Mouse (Mus musculus) neural tube, embryonic 13.5 days (tissue): ENCODE data around the gene Bcl2l10. TPM values are rescaled to one million over a fixed set of nuclear protein-coding genes. Genes with fewer than 3 reads are reported as not detected.
"Not testable (repeated sequence)": the region's sequence is repeated elsewhere in the genome, so short reads cannot be mapped to it uniquely, and the experiment has no call there.

Experiments
- ATAC-seq: fragments of 200-750 bp; cut with Nextera tagmentation; 2 replicates; pipeline ENCODE4 v1.8.0; 2017; ENCODE audit warnings: low read depth, mild to moderate bottlenecking, moderate TSS enrichment, moderate library complexity
- H3K27ac ChIP-seq: fragments of 300-500 bp; sonication (generic); replicated peaks from 2 replicates; pipeline ENCODE4 v1.5.1; 2015; ENCODE audit warnings: moderate library complexity, mild to moderate bottlenecking, inconsistent platforms
- H3K27me3 ChIP-seq: fragments of 300-500 bp; sonication (generic); 2 replicates; pipeline ENCODE4 v1.6.1; 2015; ENCODE audit warnings: mild to moderate bottlenecking, inconsistent platforms
- H3K36me3 ChIP-seq: fragments of 300-500 bp; sonication (generic); 2 replicates; pipeline ENCODE4 v1.6.1; 2015; ENCODE audit warnings: mild to moderate bottlenecking, inconsistent platforms
- H3K4me1 ChIP-seq: fragments of 300-500 bp; sonication (generic); replicated peaks from 2 replicates; pipeline ENCODE4 v1.6.1; 2015; ENCODE audit warnings: inconsistent platforms
- H3K4me2 ChIP-seq: fragments of 300-500 bp; sonication (generic); 2 replicates; pipeline ENCODE4 v1.6.1; 2015; ENCODE audit warnings: inconsistent platforms, mild to moderate bottlenecking, moderate library complexity
- H3K4me3 ChIP-seq: fragments of 300-500 bp; sonication (generic); 2 replicates; pipeline ENCODE4 v1.5.1; 2015; ENCODE audit warnings: mild to moderate bottlenecking, inconsistent platforms
- H3K9ac ChIP-seq: fragments of 300-500 bp; sonication (generic); 2 replicates; pipeline ENCODE4 v1.6.1; 2015; ENCODE audit warnings: moderate library complexity, mild to moderate bottlenecking, inconsistent platforms
- H3K9me3 ChIP-seq: fragments of 300-500 bp; sonication (generic); 2 replicates; pipeline ENCODE4 v1.6.1; 2016; ENCODE audit warnings: inconsistent platforms
- WGBS: fragments of 180-500 bp; shearing (Covaris S2); methylation state at CpG from one replicate; pipeline ENCODE4 v1.1.7; 2015; 5-methylcytosine and 5-hydroxymethylcytosine counted together
- polyA plus RNA-seq: library from polyadenylated mRNA; unstranded; fragments of >200 nt; fragmentation: Nextera tagmentation; extraction: Ambion mirVana; gene quantifications from 2 replicates; pipeline ENCODE4 v1.2.1, GENCODE M21; 2015

Gene Bcl2l10
- polyA plus RNA-seq, 1 experiment from 2014 or later = not detected

DNA sequence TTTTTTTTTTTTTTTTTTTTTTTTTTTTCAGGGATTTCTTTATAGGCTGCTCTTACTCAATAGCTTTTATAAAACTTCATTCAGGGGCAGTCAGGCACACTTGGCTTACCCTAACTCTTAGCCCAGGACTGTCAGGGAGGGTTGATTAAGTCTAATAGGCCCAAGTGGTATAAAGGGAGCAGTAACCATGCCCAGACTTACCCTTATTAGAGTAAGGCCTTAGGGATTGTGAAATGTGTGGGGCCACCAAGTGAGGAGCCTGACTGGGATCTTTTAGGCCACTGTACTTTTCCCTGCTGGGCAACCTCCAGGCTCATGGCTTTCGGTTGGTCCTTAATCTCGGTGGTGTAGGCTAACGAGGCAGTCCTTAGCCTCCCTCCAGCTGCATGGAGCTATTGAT lies 1.1 kb downstream of the Bcl2l10 start:
- Histone ChIP-seq H3K9ac (no peak overlapping the region), H3K4me1 (no peaks in the 10 kb centered on the region), H3K4me2 (no peak overlapping the region), H3K4me3 (no peak overlapping the region), H3K27me3 (no peaks in the 10 kb centered on the region), H3K9me3 (no peaks in the 10 kb centered on the region), H3K27ac (no peak overlapping the region), H3K36me3 (peaks cover 35% of the 10 kb centered on the region)
- no peak for ATAC-seq
- WGBS = 71% methylated on average over 3 of the region's 3 CpGs

DNA sequence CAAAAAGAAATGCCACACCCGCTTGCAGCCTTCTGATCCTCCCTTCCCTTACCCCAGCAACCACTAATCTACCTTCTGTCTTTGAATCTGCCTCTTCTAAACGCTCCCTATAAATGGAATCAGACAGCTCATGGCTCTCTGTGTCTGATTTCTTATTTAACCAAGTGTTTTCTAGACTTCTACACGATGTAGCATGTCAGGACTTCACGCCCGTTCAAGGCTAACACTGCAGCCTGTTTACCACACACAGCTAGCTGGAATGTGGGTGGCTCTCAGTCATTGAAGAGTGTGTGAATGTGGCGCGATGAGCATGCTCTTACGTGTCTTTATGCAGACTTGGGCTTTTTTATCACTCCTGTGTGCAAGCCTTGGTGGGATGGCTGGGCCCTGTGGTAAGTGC lies 5.5 kb downstream of the Bcl2l10 start:
- 0 out of 2 replicates have a peak, but pooled peaks cover 3% of the 10 kb centered on the region for H3K36me3 ChIP-seq
- H3K4me3 ChIP-seq = no peak overlapping the region
- no peaks in the 10 kb centered on the region for H3K4me1 ChIP-seq
- no peak for ATAC-seq
- 79% methylated on average over 8 of the region's 8 CpGs for WGBS
- no peak overlapping the region for H3K27ac ChIP-seq
- no peak overlapping the region for H3K4me2 ChIP-seq
- H3K27me3 ChIP-seq = no peaks in the 10 kb centered on the region
- H3K9me3 ChIP-seq = no peaks in the 10 kb centered on the region
- H3K9ac ChIP-seq = no peak overlapping the region

DNA sequence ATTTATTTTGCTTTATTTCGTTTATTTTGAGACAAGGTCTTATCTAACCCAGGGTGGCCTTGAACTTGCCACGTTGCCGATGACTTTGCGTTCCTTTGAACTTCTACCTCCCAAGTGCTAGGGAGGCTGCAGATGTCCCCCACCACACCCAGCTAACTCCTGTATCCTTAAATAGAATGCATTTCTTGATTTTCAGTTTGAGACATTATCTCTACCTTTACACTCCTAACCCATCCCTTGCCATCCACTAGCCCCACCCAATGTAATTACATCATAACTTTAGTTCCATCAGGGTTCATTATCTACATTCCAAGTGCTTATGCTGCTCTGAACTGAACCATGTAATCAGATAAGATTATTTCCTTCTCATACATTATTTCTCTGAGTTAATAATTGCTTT lies 8.2 kb downstream of the Bcl2l10 start:
- Histone ChIP-seq H3K9me3 (no peaks in the 10 kb centered on the region), H3K36me3 (no peaks in the 10 kb centered on the region), H3K27ac (no peak overlapping the region), H3K27me3 (no peaks in the 10 kb centered on the region), H3K9ac (no peak overlapping the region), H3K4me3 (no peak overlapping the region), H3K4me1 (no peaks in the 10 kb centered on the region), H3K4me2 (no peak overlapping the region)
- ATAC-seq = no peak
- 88% methylated on average over 4 of the region's 4 CpGs for WGBS

GRCm38 (mm10) chr9:75357087-75357654 lies 9.6 kb downstream of the Bcl2l10 start:
- Histone ChIP-seq H3K9me3 (no peaks in the 10 kb centered on the region), H3K27me3 (no peaks in the 10 kb centered on the region)
- WGBS = 83% methylated on average over 9 of the region's 9 CpGs

DNA sequence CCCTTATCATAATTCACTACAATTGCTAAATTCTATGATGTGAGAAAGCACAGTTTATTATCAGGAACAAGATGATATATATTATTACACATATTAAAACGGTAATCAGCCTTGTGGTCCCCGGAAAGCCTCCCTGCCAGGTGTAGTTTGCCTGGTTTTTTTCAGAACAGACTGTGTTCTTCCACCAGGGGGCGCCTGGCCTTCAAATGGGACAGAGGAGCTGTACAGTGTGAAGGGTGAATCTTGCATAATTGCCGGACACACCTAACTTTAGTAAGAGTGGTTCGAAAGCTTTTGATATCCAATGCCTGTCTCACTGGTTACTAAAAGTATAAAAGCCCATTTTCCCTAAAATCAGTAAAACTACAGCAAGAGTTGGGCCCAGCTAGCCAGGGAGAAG lies 14.1 kb downstream of the Bcl2l10 start:
- Histone ChIP-seq H3K9ac (no peak overlapping the region), H3K27ac (no peak overlapping the region), H3K36me3 (no peaks in the 10 kb centered on the region), H3K27me3 (no peaks in the 10 kb centered on the region), H3K4me3 (no peak overlapping the region), H3K4me2 (no peak overlapping the region), H3K9me3 (no peaks in the 10 kb centered on the region), H3K4me1 (no peaks in the 10 kb centered on the region)
- 40% methylated on average over 5 of the region's 5 CpGs for WGBS
- ATAC-seq = no peak

More at GRCm38 (mm10) chr9:75357087-75357654, 9.6 kb downstream of the Bcl2l10 start:
- H3K4me1 ChIP-seq = no peaks in the 10 kb centered on the region
- H3K27ac ChIP-seq = no peak overlapping the region
- no peaks in the 10 kb centered on the region for H3K36me3 ChIP-seq
- no peak overlapping the region for H3K4me2 ChIP-seq
- H3K9ac ChIP-seq = no peak overlapping the region
- H3K4me3 ChIP-seq = no peak overlapping the region
- ATAC-seq = no peak

GRCm38 (mm10) chr9:75362201-75362600 lies 14.6 kb downstream of the Bcl2l10 start:
- Histone ChIP-seq H3K36me3 (no peaks in the 10 kb centered on the region), H3K27me3 (no peaks in the 10 kb centered on the region)

DNA sequence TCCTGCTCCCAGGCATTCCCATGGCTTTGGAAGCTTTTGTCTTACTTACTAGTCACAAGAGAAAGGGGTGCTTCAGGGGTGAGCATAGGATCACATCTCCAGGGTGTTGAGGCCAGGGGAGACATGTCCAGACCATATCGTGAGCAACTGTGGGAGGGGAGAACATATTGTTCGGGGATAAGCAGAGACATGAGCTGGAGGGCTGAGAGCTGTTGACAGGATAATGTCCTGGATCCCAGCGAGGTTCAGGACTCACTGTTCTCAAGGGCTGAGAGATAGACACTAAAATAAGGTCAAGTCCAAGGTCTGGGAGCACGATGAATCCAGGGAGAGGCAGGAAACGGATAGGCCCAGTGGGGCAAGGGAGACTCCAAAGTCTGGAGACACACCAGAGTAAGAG lies 15.4 kb downstream of the Bcl2l10 start:
- no peak for ATAC-seq
- H3K4me3 ChIP-seq = no peak overlapping the region
- H3K27me3 ChIP-seq = no peaks in the 10 kb centered on the region
- H3K36me3 ChIP-seq = no peaks in the 10 kb centered on the region
- H3K27ac ChIP-seq = no peak overlapping the region
- H3K9me3 ChIP-seq = no peaks in the 10 kb centered on the region
- H3K4me2 ChIP-seq = no peak overlapping the region
- no peaks in the 10 kb centered on the region for H3K4me1 ChIP-seq
- no peak overlapping the region for H3K9ac ChIP-seq
- WGBS = 79% methylated on average over 5 of the region's 5 CpGs

More at GRCm38 (mm10) chr9:75362201-75362600, 14.6 kb downstream of the Bcl2l10 start:
- WGBS = 91% methylated on average over 4 of the region's 4 CpGs
- no peak for ATAC-seq
- Histone ChIP-seq H3K9ac (no peak overlapping the region), H3K4me2 (no peak overlapping the region), H3K27ac (no peak overlapping the region), H3K9me3 (no peaks in the 10 kb centered on the region), H3K4me3 (no peak overlapping the region), H3K4me1 (no peaks in the 10 kb centered on the region)

- ATAC-seq, H3K4me3 ChIP-seq, H3K36me3 ChIP-seq, H3K9ac ChIP-seq, H3K4me1 ChIP-seq, H3K27me3 ChIP-seq, H3K4me2 ChIP-seq, H3K9me3 ChIP-seq, H3K27ac ChIP-seq: not testable (repeated sequence)
- 72% methylated on average over 7 of the region's 7 CpGs for whole genome bisulfite sequencing
Measured at GRCm38 (mm10) chr9:75363702-75364101, 16.1 kb downstream of the Bcl2l10 start.

DNA sequence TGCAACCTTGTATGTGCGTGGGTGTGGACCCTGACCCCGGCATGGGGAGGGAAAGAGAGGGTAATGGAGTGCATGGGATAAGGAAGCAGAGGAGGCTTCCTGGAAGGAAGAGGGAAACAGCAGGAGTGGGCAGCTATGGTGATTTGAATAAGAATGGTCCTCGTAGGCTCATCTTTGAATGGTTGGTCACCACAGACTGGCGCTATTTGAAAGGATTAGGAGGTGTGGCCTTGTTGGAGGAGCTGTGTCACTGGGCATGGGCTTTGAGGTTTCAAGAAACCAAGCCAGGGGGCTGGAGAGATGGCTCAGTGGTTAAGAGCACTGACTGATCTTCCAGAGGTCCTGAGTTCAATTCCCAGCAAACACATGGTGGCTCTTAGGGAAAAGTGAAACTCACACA lies 17.6 kb downstream of the Bcl2l10 start:
- no peaks in the 10 kb centered on the region for H3K27me3 ChIP-seq
- H3K4me3 ChIP-seq = no peak overlapping the region
- no peak overlapping the region for H3K27ac ChIP-seq
- ATAC-seq = no peak
- no peak overlapping the region for H3K9ac ChIP-seq
- no peaks in the 10 kb centered on the region for H3K36me3 ChIP-seq
- 80% methylated on average over 4 of the region's 4 CpGs for WGBS
- no peak overlapping the region for H3K4me2 ChIP-seq
- H3K9me3 ChIP-seq = peaks cover 4% of the 10 kb centered on the region; the same call in 1 of the 2 replicates
- H3K4me1 ChIP-seq = no peaks in the 10 kb centered on the region

GRCm38 (mm10) chr9:75366191-75366590 lies 18.6 kb downstream of the Bcl2l10 start:
- Histone ChIP-seq H3K4me2 (no peak overlapping the region), H3K9ac (no peak overlapping the region), H3K4me3 (no peak overlapping the region), H3K9me3 (peaks cover 8% of the 10 kb centered on the region; the same call in 1 of the 2 replicates), H3K27ac (no peak overlapping the region), H3K4me1 (no peaks in the 10 kb centered on the region), H3K36me3 (no peaks in the 10 kb centered on the region), H3K27me3 (no peaks in the 10 kb centered on the region)
- ATAC-seq = no peak
- WGBS = 70% methylated on average over 5 of the region's 5 CpGs

DNA sequence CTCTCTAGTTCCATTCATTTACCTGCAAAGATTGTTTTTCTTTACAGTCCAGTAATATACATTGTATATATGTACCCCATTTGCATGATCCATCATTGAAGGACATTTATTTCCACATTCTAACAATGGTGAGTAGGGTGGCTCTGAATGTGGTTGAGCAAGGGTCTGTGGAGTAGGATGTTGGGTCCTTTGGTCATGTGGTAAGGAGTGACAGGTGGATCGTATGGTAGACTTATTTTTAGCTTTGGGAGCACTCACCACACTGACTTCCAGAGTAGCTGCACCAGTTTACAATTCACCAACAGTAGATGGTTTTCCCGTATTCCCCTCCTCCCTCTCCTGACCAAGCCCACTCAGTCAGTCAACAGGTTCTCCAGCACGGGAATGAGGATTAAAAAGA lies 21.2 kb downstream of the Bcl2l10 start:
- H3K4me1 ChIP-seq = no peaks in the 10 kb centered on the region
- no peak overlapping the region for H3K4me2 ChIP-seq
- H3K9ac ChIP-seq = no peak overlapping the region
- no peaks in the 10 kb centered on the region for H3K27me3 ChIP-seq
- 83% methylated on average over 3 of the region's 3 CpGs for WGBS
- no peak for ATAC-seq
- no peak overlapping the region for H3K4me3 ChIP-seq
- peaks cover 8% of the 10 kb centered on the region; the same call in 1 of the 2 replicates for H3K9me3 ChIP-seq
- no peak overlapping the region for H3K27ac ChIP-seq
- H3K36me3 ChIP-seq = no peaks in the 10 kb centered on the region

- Histone ChIP-seq H3K36me3 (no peaks in the 10 kb centered on the region), H3K4me1 (no peaks in the 10 kb centered on the region), H3K27ac (no peak overlapping the region), H3K4me3 (no peak overlapping the region), H3K9ac (no peak overlapping the region), H3K4me2 (no peak overlapping the region), H3K27me3 (no peaks in the 10 kb centered on the region), H3K9me3 (0 out of 2 replicates have a peak, but pooled peaks cover under 1% of the 10 kb centered on the region)
- 91% methylated on average over 9 of the region's 9 CpGs for WGBS
- ATAC-seq = no peak
Measured at GRCm38 (mm10) chr9:75375606-75376005, 28.0 kb downstream of the Bcl2l10 start.

DNA sequence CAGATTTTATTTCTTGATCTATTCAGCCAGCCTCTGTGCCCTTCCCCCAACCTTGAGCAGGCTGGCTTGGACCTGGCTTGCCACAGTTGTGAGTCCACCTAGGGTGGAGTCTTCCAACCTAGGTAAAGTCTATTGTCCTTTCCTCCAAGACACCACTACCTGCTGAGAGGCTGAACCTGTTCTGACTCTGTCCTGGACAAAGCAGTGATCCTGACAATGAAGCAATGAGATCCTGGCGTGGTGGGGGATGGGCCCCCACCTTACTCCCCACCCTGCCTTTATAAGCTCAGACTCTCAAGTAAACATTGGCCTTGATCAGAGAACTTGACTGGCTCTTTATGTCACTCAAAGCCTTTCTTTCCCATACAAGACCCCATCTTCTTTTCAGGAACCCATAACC lies 28.9 kb downstream of the Bcl2l10 start:
- H3K27me3 ChIP-seq = no peaks in the 10 kb centered on the region
- no peak for ATAC-seq
- H3K36me3 ChIP-seq = no peaks in the 10 kb centered on the region
- H3K4me2 ChIP-seq = no peak overlapping the region
- H3K9me3 ChIP-seq = no peaks in the 10 kb centered on the region
- H3K9ac ChIP-seq = no peak overlapping the region
- no peak overlapping the region for H3K27ac ChIP-seq
- H3K4me3 ChIP-seq = no peak overlapping the region
- no peaks in the 10 kb centered on the region for H3K4me1 ChIP-seq
- WGBS = 86% methylated on average over 1 of the region's 1 CpGs
